Comparison of ENCODE assay signal across 10 mouse cellular contexts in genomic region chr2:90848331-90848730, GRCm38 (mm10). TPM values are rescaled to one million over a fixed set of nuclear protein-coding genes. Genes with fewer than 3 reads are reported as not detected.
DNase-seq lines count a peak whose midpoint lies in the region; ATAC-seq and TF ChIP-seq lines count a peak whose summit lies in the region.
"Had no signal": no experiment of that assay in that cellular context is flagged by ENCODE, and none has a peak within 500 bp of the region (broad histone marks: within the 10 kb centered on the region; RNA-seq: fewer than 3 reads in every experiment).

No protein-coding gene starts in this region.

- H3K4me3 ChIP-seq in embryonic facial prominence, embryonic 11.5 days (ENCODE audit: low read depth, low read length), result no peak overlapping the region
- H3K4me3 ChIP-seq in hindbrain, postnatal 0 days (ENCODE audit: low read length), result peak overlapping the region; percentile 83
- H3K4me3 ChIP-seq in midbrain, embryonic 13.5 days (replicated peaks), result peak overlapping the region; percentile 91

- ATAC-seq in embryonic facial prominence, embryonic 11.5 days (replicated peaks; ENCODE audit: insufficient number of reproducible peaks, low FRiP score, low TSS enrichment, low read depth), result no peak
- ATAC-seq in hindbrain, postnatal 0 days, result no peak
- ATAC-seq in midbrain, embryonic 13.5 days, result no peak
- ATAC-seq in CD4-positive, CD25-positive, alpha-beta regulatory T cell, adult 4 months, result no peak

- WGBS in embryonic facial prominence, embryonic 11.5 days, result 89% methylated on average over 5 of the region's 5 CpGs
- WGBS in hindbrain, postnatal 0 days, result 76% methylated on average over 5 of the region's 5 CpGs
- 87% methylated on average over 5 of the region's 5 CpGs for WGBS in midbrain, embryonic 13.5 days

- no peaks in the 10 kb centered on the region for H3K27me3 ChIP-seq in embryonic facial prominence, embryonic 11.5 days (ENCODE audit: control insufficient read depth, insufficient read depth, low read length)
- no peaks in the 10 kb centered on the region for H3K27me3 ChIP-seq in hindbrain, postnatal 0 days (ENCODE audit: insufficient read depth, low read length)
- H3K27me3 ChIP-seq in midbrain, embryonic 13.5 days, result no peaks in the 10 kb centered on the region

- H3K9me3 ChIP-seq in embryonic facial prominence, embryonic 11.5 days (replicated peaks; ENCODE audit: control insufficient read depth, low read length), result no peaks in the 10 kb centered on the region
- H3K9me3 ChIP-seq in hindbrain, postnatal 0 days (ENCODE audit: low read length), result no peaks in the 10 kb centered on the region
- H3K9me3 ChIP-seq in midbrain, embryonic 13.5 days, result no peaks in the 10 kb centered on the region

- TF ChIP-seq CTCF in hindbrain, postnatal 0 days (IDR thresholded peaks at IDR 0.05; ENCODE audit: low read depth), result no peak

- DNase-seq in heart, adult 18-20 months, result peak; percentile 18 to 30
- DNase-seq in heart, postnatal 14 days, result no peak
- DNase-seq in embryonic facial prominence, embryonic 11.5 days (ENCODE audit: low spot score), result no peak
- DNase-seq in hindbrain, postnatal 0 days (ENCODE audit: low spot score), result no peak
- DNase-seq in urinary bladder, postnatal 36 days (ENCODE audit: low spot score in 2 of 2), result no peak
- DNase-seq in right cerebral cortex, adult 2 months (ENCODE audit: low spot score in 2 of 2), result no peak
- DNase-seq: cerebellum, adult 18-20 months had no signal

- H3K36me3 ChIP-seq in embryonic facial prominence, embryonic 11.5 days (replicated peaks; ENCODE audit: control insufficient read depth, insufficient read depth, low read depth, low read length), result peaks cover 3% of the 10 kb centered on the region
- H3K36me3 ChIP-seq in hindbrain, postnatal 0 days (ENCODE audit: insufficient read depth, low read length), result peaks cover 18% of the 10 kb centered on the region; the same call in 1 of the 2 replicates
- H3K36me3 ChIP-seq in midbrain, embryonic 13.5 days, result peaks cover 37% of the 10 kb centered on the region

- peak overlapping the region; percentile 64; the same call in 1 of the 2 replicates for H3K4me2 ChIP-seq in embryonic facial prominence, embryonic 11.5 days (ENCODE audit: low read depth, low read length)
- H3K4me2 ChIP-seq in hindbrain, postnatal 0 days (ENCODE audit: low read depth, low read length), result peak overlapping the region; percentile 60
- H3K4me2 ChIP-seq in midbrain, embryonic 13.5 days (replicated peaks), result peak overlapping the region; percentile 68

- H3K9ac ChIP-seq in embryonic facial prominence, embryonic 11.5 days (replicated peaks; ENCODE audit: low read length), result peak overlapping the region; percentile 84; the same call in 1 of the 2 replicates
- 0 out of 2 replicates have a peak overlapping the region, but pooled peaks have one; percentile 93 for H3K9ac ChIP-seq in hindbrain, postnatal 0 days (replicated peaks; ENCODE audit: low read length)
- H3K9ac ChIP-seq in midbrain, embryonic 13.5 days (replicated peaks), result peak overlapping the region; percentile 93

- intact Hi-C loops in heart, postnatal 14 days (cut with DNase I), result no loop called here

- no peak overlapping the region for H3K27ac ChIP-seq in embryonic facial prominence, embryonic 11.5 days (replicated peaks; ENCODE audit: low read depth, low read length)
- peak overlapping the region; percentile 97; the same call in 1 of the 2 replicates for H3K27ac ChIP-seq in hindbrain, postnatal 0 days
- 0 out of 2 replicates have a peak overlapping the region, but pooled peaks have one; percentile 93 for H3K27ac ChIP-seq in midbrain, embryonic 13.5 days

- no peaks in the 10 kb centered on the region for H3K4me1 ChIP-seq in embryonic facial prominence, embryonic 11.5 days (ENCODE audit: control insufficient read depth, insufficient read depth, low read length)
- H3K4me1 ChIP-seq in hindbrain, postnatal 0 days (ENCODE audit: insufficient read depth, low read length), result 0 out of 2 replicates have a peak, but pooled peaks cover 4% of the 10 kb centered on the region
- H3K4me1 ChIP-seq in midbrain, embryonic 13.5 days (replicated peaks), result peaks cover 21% of the 10 kb centered on the region

RNA-seq across cellular contexts. Expression of gene Mtch2, which starts 1.4 kb away (rescaled TPM):
- 100 to 1,000 TPM; 203 to 215 TPM for total RNA-seq in heart, adult 18-20 months (2021)
- 100 to 1,000 TPM; 184 to 190 TPM for total RNA-seq in heart, postnatal 14 days (2021)
- polyA plus RNA-seq in embryonic facial prominence, embryonic 11.5 days (2014; fragmentation: Nextera tagmentation; extraction: Ambion mirVana), result 239 and 261 TPM in 2 replicates
- 111 and 126 TPM in 2 replicates for total RNA-seq in hindbrain, postnatal 0 days (2014; rRNA removed)
- 202 and 214 TPM in 2 replicates for polyA plus RNA-seq in hindbrain, postnatal 0 days (2015; fragmentation: Nextera tagmentation; extraction: Ambion mirVana)
- 246 and 259 TPM in 2 replicates for polyA plus RNA-seq in midbrain, embryonic 13.5 days (2015; fragmentation: Nextera tagmentation; extraction: Ambion mirVana)
- polyA plus RNA-seq in CD4-positive, CD25-positive, alpha-beta regulatory T cell, adult 4 months (2017; shearing (Covaris generic)), result 100 to 1,000 TPM; 101 to 104 TPM

RNA-seq across cellular contexts. Expression of gene C1qtnf4, which starts 37.3 kb away (rescaled TPM):
- total RNA-seq in heart, adult 18-20 months (2021), result 1 to 10 TPM; 3.5 to 3.7 TPM
- total RNA-seq in heart, postnatal 14 days (2021), result 1 to 10 TPM; 4.3 to 6.3 TPM
- polyA plus RNA-seq in embryonic facial prominence, embryonic 11.5 days (2014; fragmentation: Nextera tagmentation; extraction: Ambion mirVana), result 12.8 and 13.7 TPM in 2 replicates
- total RNA-seq in hindbrain, postnatal 0 days (2014; rRNA removed), result 552 and 661 TPM in 2 replicates
- polyA plus RNA-seq in hindbrain, postnatal 0 days (2015; fragmentation: Nextera tagmentation; extraction: Ambion mirVana), result 228 and 230 TPM in 2 replicates
- 18.1 and 27.3 TPM in 2 replicates for polyA plus RNA-seq in midbrain, embryonic 13.5 days (2015; fragmentation: Nextera tagmentation; extraction: Ambion mirVana)
- polyA plus RNA-seq in CD4-positive, CD25-positive, alpha-beta regulatory T cell, adult 4 months (2017; shearing (Covaris generic)), result under 1 TPM; 0.82 to 0.83 TPM
- total RNA-seq: megakaryocyte-erythroid progenitor cell, adult 5-6 weeks had no signal

RNA-seq across cellular contexts. Expression of gene Kbtbd4, which starts 56.2 kb away (rescaled TPM):
- 10 to 100 TPM; 18.3 to 26.0 TPM for total RNA-seq in heart, adult 18-20 months (2021)
- total RNA-seq in heart, postnatal 14 days (2021), result 10 to 100 TPM; 19.3 to 22.6 TPM
- 51.4 and 53.1 TPM in 2 replicates for polyA plus RNA-seq in embryonic facial prominence, embryonic 11.5 days (2014; fragmentation: Nextera tagmentation; extraction: Ambion mirVana)
- 43.1 and 43.6 TPM in 2 replicates for total RNA-seq in hindbrain, postnatal 0 days (2014; rRNA removed)
- polyA plus RNA-seq in hindbrain, postnatal 0 days (2015; fragmentation: Nextera tagmentation; extraction: Ambion mirVana), result 46.7 and 49.5 TPM in 2 replicates
- polyA plus RNA-seq in midbrain, embryonic 13.5 days (2015; fragmentation: Nextera tagmentation; extraction: Ambion mirVana), result 63.1 and 64.2 TPM in 2 replicates
- 10 to 100 TPM; 40.3 to 50.4 TPM for polyA plus RNA-seq in CD4-positive, CD25-positive, alpha-beta regulatory T cell, adult 4 months (2017; shearing (Covaris generic))

RNA-seq across cellular contexts. Expression of gene Ndufs3, which starts 56.3 kb away (rescaled TPM):
- 1,000 to 10,000 TPM in 1 of 2 experiments, 100 to 1,000 TPM in 1; 874 to 1,007 TPM for total RNA-seq in heart, adult 18-20 months (2021)
- total RNA-seq in heart, postnatal 14 days (2021), result 100 to 1,000 TPM; 752 to 790 TPM
- polyA plus RNA-seq in embryonic facial prominence, embryonic 11.5 days (2014; fragmentation: Nextera tagmentation; extraction: Ambion mirVana), result 227 and 230 TPM in 2 replicates
- 186 TPM in 2 replicates for total RNA-seq in hindbrain, postnatal 0 days (2014; rRNA removed)
- polyA plus RNA-seq in hindbrain, postnatal 0 days (2015; fragmentation: Nextera tagmentation; extraction: Ambion mirVana), result 271 and 274 TPM in 2 replicates
- 210 TPM in 2 replicates for polyA plus RNA-seq in midbrain, embryonic 13.5 days (2015; fragmentation: Nextera tagmentation; extraction: Ambion mirVana)
- 100 to 1,000 TPM; 103 to 127 TPM for polyA plus RNA-seq in CD4-positive, CD25-positive, alpha-beta regulatory T cell, adult 4 months (2017; shearing (Covaris generic))

Comparison
In these comparisons a context has a peak if more than half of its experiments do, and no peak if none do; other contexts are left out.
1. DNase-seq: peak in heart, adult 18-20 months (2 of 2); none in heart, postnatal 14 days (0 of 2), embryonic facial prominence, embryonic 11.5 days (single experiment), hindbrain, postnatal 0 days (single experiment), urinary bladder, postnatal 36 days (0 of 2) and right cerebral cortex, adult 2 months (0 of 2).
2. Peak in every context shown above with its lines, with median percentiles within 50 percentile points of each other: H3K4me2 ChIP-seq and H3K9ac ChIP-seq.